In the genomic region with DNA sequence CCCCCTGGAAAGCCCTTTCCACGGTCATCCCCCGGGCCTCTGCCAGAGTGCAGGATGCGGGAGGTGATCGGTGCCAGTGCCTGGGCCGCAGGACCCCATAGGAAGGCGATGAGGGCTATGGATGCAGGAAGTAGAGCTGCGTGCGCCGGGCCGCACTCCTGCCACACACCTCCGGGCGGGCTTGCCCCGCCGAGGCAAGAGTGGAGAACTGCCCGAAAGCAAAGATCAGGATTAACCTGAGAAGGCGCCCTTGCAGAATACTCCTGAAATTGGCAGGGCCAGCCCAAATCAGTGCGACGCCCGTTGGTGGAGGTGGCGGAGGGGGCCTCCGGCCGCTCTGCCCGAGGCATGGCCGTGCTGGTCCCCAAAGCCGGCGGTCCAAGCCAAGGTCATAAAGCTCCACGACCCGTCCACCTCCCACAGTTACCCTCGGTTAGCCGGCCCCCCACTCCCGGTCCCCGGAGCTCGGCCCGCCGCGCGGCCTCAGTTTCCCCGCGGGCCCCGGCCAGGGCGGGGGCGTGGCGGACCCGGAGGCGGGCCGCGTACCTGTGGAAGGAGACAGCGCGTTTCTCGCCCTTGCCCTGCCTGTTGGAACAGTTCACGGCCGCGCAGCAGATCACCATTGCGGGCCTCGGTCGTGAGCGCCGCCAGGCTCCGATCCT, we compare ENCODE assay signal across 8 mouse cellular contexts. TPM values are rescaled to one million over a fixed set of nuclear protein-coding genes. Genes with fewer than 3 reads are reported as not detected.
DNase-seq lines count a peak whose midpoint lies in the region; ATAC-seq and TF ChIP-seq lines count a peak whose summit lies in the region.

No protein-coding gene starts in this region.

- no peak for TF ChIP-seq CTCF in MEL (IDR thresholded peaks at IDR 0.05 in 2 of 3, conservative IDR thresholded peaks at IDR 0.05 in 1 of 3; ENCODE audit: control insufficient read depth in 1 of 3, insufficient read depth in 1 of 3, low read depth in 2 of 3, low read length in 3 of 3, poor library complexity in 1 of 3, severe bottlenecking in 1 of 3)

- peak overlapping the region; percentile 81 for H3K9ac ChIP-seq in MEL (ENCODE audit: control insufficient read depth, low read depth, low read length, poor library complexity, severe bottlenecking)
- peak overlapping the region; percentile 91 for H3K9ac ChIP-seq in embryonic facial prominence, embryonic 12.5 days
- peak overlapping the region; percentile 91 for H3K9ac ChIP-seq in hindbrain, embryonic 12.5 days
- peak overlapping the region; percentile 86 for H3K9ac ChIP-seq in limb, embryonic 14.5 days (ENCODE audit: low read depth, low read length, severe bottlenecking)
- peak overlapping the region; percentile 86 for H3K9ac ChIP-seq in midbrain, embryonic 14.5 days (replicated peaks; ENCODE audit: low read length)

- no peaks in the 10 kb centered on the region for H3K9me3 ChIP-seq in MEL (replicated peaks; ENCODE audit: insufficient read depth, low read length)
- no peaks in the 10 kb centered on the region for H3K9me3 ChIP-seq in embryonic facial prominence, embryonic 12.5 days
- H3K9me3 ChIP-seq in hindbrain, embryonic 12.5 days (replicated peaks): no peaks in the 10 kb centered on the region
- no peaks in the 10 kb centered on the region for H3K9me3 ChIP-seq in limb, embryonic 14.5 days (ENCODE audit: control insufficient read depth, low read length)
- no peaks in the 10 kb centered on the region for H3K9me3 ChIP-seq in midbrain, embryonic 14.5 days (ENCODE audit: control insufficient read depth, low read length)

- peak overlapping the region; percentile 77 for H3K27ac ChIP-seq in MEL (ENCODE audit: control insufficient read depth, low read depth, low read length)
- H3K27ac ChIP-seq in embryonic facial prominence, embryonic 12.5 days: peak overlapping the region; percentile 89
- H3K27ac ChIP-seq in hindbrain, embryonic 12.5 days: peak overlapping the region; percentile 92
- peak overlapping the region; percentile 78 for H3K27ac ChIP-seq in limb, embryonic 14.5 days (replicated peaks; ENCODE audit: low read depth, low read length)
- H3K27ac ChIP-seq in midbrain, embryonic 14.5 days (replicated peaks; ENCODE audit: low read depth, low read length): peak overlapping the region; percentile 89

- H3K27me3 ChIP-seq in MEL (ENCODE audit: control insufficient read depth in 1 of 2, insufficient read depth in 2 of 2, low read length in 2 of 2): no peaks in the 10 kb centered on the region
- H3K27me3 ChIP-seq in embryonic facial prominence, embryonic 12.5 days: no peaks in the 10 kb centered on the region
- no peaks in the 10 kb centered on the region for H3K27me3 ChIP-seq in hindbrain, embryonic 12.5 days
- no peaks in the 10 kb centered on the region for H3K27me3 ChIP-seq in limb, embryonic 14.5 days (ENCODE audit: control insufficient read depth, insufficient read depth, low read length)
- no peaks in the 10 kb centered on the region for H3K27me3 ChIP-seq in midbrain, embryonic 14.5 days (ENCODE audit: control insufficient read depth, insufficient read depth, low read length)

- H3K36me3 ChIP-seq in MEL (ENCODE audit: control insufficient read depth in 1 of 2, insufficient read depth in 2 of 2, low read length in 2 of 2): peaks cover 3 to 32% of the 10 kb centered on the region in 2 experiments; a peak in 3 of 4 replicates
- H3K36me3 ChIP-seq in embryonic facial prominence, embryonic 12.5 days: peaks cover 17% of the 10 kb centered on the region
- H3K36me3 ChIP-seq in hindbrain, embryonic 12.5 days: peaks cover 17% of the 10 kb centered on the region
- peaks cover 16% of the 10 kb centered on the region for H3K36me3 ChIP-seq in limb, embryonic 14.5 days (ENCODE audit: control insufficient read depth, insufficient read depth, low read length)
- H3K36me3 ChIP-seq in midbrain, embryonic 14.5 days (ENCODE audit: control insufficient read depth, insufficient read depth, low read length): peaks cover 16% of the 10 kb centered on the region

- peak; percentile 36 for ATAC-seq in embryonic facial prominence, embryonic 12.5 days (ENCODE audit: insufficient number of reproducible peaks, insufficient read depth, low FRiP score, low TSS enrichment)
- peak; percentile 73 for ATAC-seq in hindbrain, embryonic 12.5 days (ENCODE audit: low FRiP score)
- ATAC-seq in limb, embryonic 14.5 days (ENCODE audit: low FRiP score, low read depth): peak; percentile 25
- ATAC-seq in midbrain, embryonic 14.5 days (ENCODE audit: low FRiP score, low TSS enrichment): peak; percentile 2

- under 1% methylated on average over 55 of the region's 59 CpGs for WGBS in embryonic facial prominence, embryonic 12.5 days
- under 1% methylated on average over 53 of the region's 59 CpGs for WGBS in hindbrain, embryonic 12.5 days
- WGBS in limb, embryonic 14.5 days: under 1% methylated on average over 37 of the region's 59 CpGs
- WGBS in midbrain, embryonic 14.5 days: under 1% methylated on average over 58 of the region's 59 CpGs

- peak overlapping the region; percentile 91 to 94 for H3K4me3 ChIP-seq in MEL (ENCODE audit: control insufficient read depth in 1 of 2, insufficient read depth in 1 of 2, low read depth in 2 of 2, low read length in 2 of 2)
- H3K4me3 ChIP-seq in embryonic facial prominence, embryonic 12.5 days: peak overlapping the region; percentile 97
- peak overlapping the region; percentile 97 for H3K4me3 ChIP-seq in hindbrain, embryonic 12.5 days
- H3K4me3 ChIP-seq in limb, embryonic 14.5 days (replicated peaks; ENCODE audit: low read length): peak overlapping the region; percentile 99
- peak overlapping the region; percentile 96 for H3K4me3 ChIP-seq in midbrain, embryonic 14.5 days (replicated peaks; ENCODE audit: low read depth, low read length)

- TF ChIP-seq POLR2A in MEL (IDR thresholded peaks at IDR 0.05; ENCODE audit: control insufficient read depth in 1 of 2, insufficient read depth in 1 of 2, low read depth in 1 of 2, low read length in 2 of 2, poor library complexity in 1 of 2): no peak
- no peak for TF ChIP-seq POLR2A in limb, embryonic 14.5 days (IDR thresholded peaks at IDR 0.05; ENCODE audit: borderline replicate concordance, extremely low read depth, insufficient read depth, insufficient read length)

- H3K4me1 ChIP-seq in MEL (ENCODE audit: control insufficient read depth in 1 of 2, insufficient read depth in 2 of 2, low read length in 2 of 2): peaks cover 17 to 26% of the 10 kb centered on the region in 2 experiments
- H3K4me1 ChIP-seq in embryonic facial prominence, embryonic 12.5 days: peaks cover 6% of the 10 kb centered on the region; the same call in 1 of the 2 replicates
- peaks cover 28% of the 10 kb centered on the region for H3K4me1 ChIP-seq in hindbrain, embryonic 12.5 days
- peaks cover 20% of the 10 kb centered on the region for H3K4me1 ChIP-seq in limb, embryonic 14.5 days (ENCODE audit: control insufficient read depth, insufficient read depth, low read length)
- peaks cover 14% of the 10 kb centered on the region; the same call in 1 of the 2 replicates for H3K4me1 ChIP-seq in midbrain, embryonic 14.5 days (ENCODE audit: control insufficient read depth, insufficient read depth, low read length)

- H3K4me2 ChIP-seq in embryonic facial prominence, embryonic 12.5 days (replicated peaks): peak overlapping the region; percentile 89
- H3K4me2 ChIP-seq in hindbrain, embryonic 12.5 days (replicated peaks): peak overlapping the region; percentile 76
- H3K4me2 ChIP-seq in limb, embryonic 14.5 days (replicated peaks; ENCODE audit: low read depth, low read length, severe bottlenecking): peak overlapping the region; percentile 74
- H3K4me2 ChIP-seq in midbrain, embryonic 14.5 days (ENCODE audit: low read length): peak overlapping the region; percentile 86

- TF ChIP-seq RAD21 in MEL (IDR thresholded peaks at IDR 0.05; ENCODE audit: low read depth, low read length): no peak

- TF ChIP-seq EP300 in MEL (IDR thresholded peaks at IDR 0.05; ENCODE audit: low read depth in 1 of 2, low read length in 2 of 2): no peak

- DNase-seq in layer of hippocampus, adult 11-12 months (ENCODE audit: low spot score): peak; percentile 36
- no peak for DNase-seq in layer of hippocampus, postnatal 10 days (ENCODE audit: low spot score in 2 of 2)
- DNase-seq in MEL (ENCODE audit: low read depth, low spot score): peak; percentile 64
- peak; percentile 4 for DNase-seq in limb, embryonic 14.5 days (ENCODE audit: low spot score)
- DNase-seq in midbrain, embryonic 14.5 days: peak; percentile 61
- DNase-seq in c-Kit-positive CD71-positive TER-119-positive erythroid progenitor cells, embryonic 14.5 days (ENCODE audit: low spot score): no peak

- H3K79me2 ChIP-seq in MEL (ENCODE audit: control insufficient read depth, insufficient read depth, low read length, poor library complexity): peaks cover 50% of the 10 kb centered on the region

RNA-seq across cellular contexts. Expression of a gene that starts 0.6 kb away (rescaled TPM):
- total RNA-seq in layer of hippocampus, postnatal 10 days (2021): 10 to 100 TPM; 31.5 to 32.8 TPM
- 81.8 and 84.9 TPM in 2 replicates for total RNA-seq in MEL (2012; rRNA removed)
- polyA plus RNA-seq in MEL (2012; ENCODE audit: insufficient read depth in 1 of 2, insufficient read length in 2 of 2, low read depth in 1 of 2, low replicate concordance in 2 of 2, missing spikeins in 1 of 2): 100 to 1,000 TPM in 1 of 2 experiments, not detected in 1; 117 TPM
- 53.2 and 57.4 TPM in 2 replicates for polyA plus RNA-seq in embryonic facial prominence, embryonic 12.5 days (2016; fragmentation: Nextera tagmentation; extraction: Ambion mirVana)
- 39.5 and 39.9 TPM in 2 replicates for polyA plus RNA-seq in hindbrain, embryonic 12.5 days (2016; fragmentation: Nextera tagmentation; extraction: Ambion mirVana)
- 59.4 and 62.6 TPM in 2 replicates for polyA plus RNA-seq in limb, embryonic 14.5 days (2012; rRNA removed)
- polyA plus RNA-seq in limb, embryonic 14.5 days (2014; fragmentation: Nextera tagmentation; extraction: Ambion mirVana): 52.3 and 53.3 TPM in 2 replicates
- 39.2 and 46.3 TPM in 2 replicates for polyA plus RNA-seq in midbrain, embryonic 14.5 days (2014; fragmentation: Nextera tagmentation; extraction: Ambion mirVana)

RNA-seq across cellular contexts. Expression of a gene that starts 2.7 kb away (rescaled TPM):
- 10 to 100 TPM; 67.2 to 69.7 TPM for total RNA-seq in layer of hippocampus, postnatal 10 days (2021)
- total RNA-seq in MEL (2012; rRNA removed): 56.8 and 57.9 TPM in 2 replicates
- polyA plus RNA-seq in MEL (2012; ENCODE audit: insufficient read depth in 1 of 2, insufficient read length in 2 of 2, low read depth in 1 of 2, low replicate concordance in 2 of 2, missing spikeins in 1 of 2): 100 to 1,000 TPM in 1 of 2 experiments, not detected in 1; 121 TPM
- 101 and 102 TPM in 2 replicates for polyA plus RNA-seq in embryonic facial prominence, embryonic 12.5 days (2016; fragmentation: Nextera tagmentation; extraction: Ambion mirVana)
- polyA plus RNA-seq in hindbrain, embryonic 12.5 days (2016; fragmentation: Nextera tagmentation; extraction: Ambion mirVana): 106 and 110 TPM in 2 replicates
- polyA plus RNA-seq in limb, embryonic 14.5 days (2012; rRNA removed): 59.1 and 77.8 TPM in 2 replicates
- 81.8 and 94.0 TPM in 2 replicates for polyA plus RNA-seq in limb, embryonic 14.5 days (2014; fragmentation: Nextera tagmentation; extraction: Ambion mirVana)
- polyA plus RNA-seq in midbrain, embryonic 14.5 days (2014; fragmentation: Nextera tagmentation; extraction: Ambion mirVana): 101 and 102 TPM in 2 replicates

RNA-seq across cellular contexts. Expression of a gene that starts 47.7 kb away (rescaled TPM):
- total RNA-seq in layer of hippocampus, postnatal 10 days (2021): 10 to 100 TPM; 65.9 to 69.4 TPM
- total RNA-seq in MEL (2012; rRNA removed): 402 and 454 TPM in 2 replicates
- 100 to 1,000 TPM; 193 to 391 TPM for polyA plus RNA-seq in MEL (2012; ENCODE audit: insufficient read depth in 1 of 2, insufficient read length in 2 of 2, low read depth in 1 of 2, low replicate concordance in 2 of 2, missing spikeins in 1 of 2)
- polyA plus RNA-seq in embryonic facial prominence, embryonic 12.5 days (2016; fragmentation: Nextera tagmentation; extraction: Ambion mirVana): 272 and 277 TPM in 2 replicates
- 193 and 194 TPM in 2 replicates for polyA plus RNA-seq in hindbrain, embryonic 12.5 days (2016; fragmentation: Nextera tagmentation; extraction: Ambion mirVana)
- polyA plus RNA-seq in limb, embryonic 14.5 days (2012; rRNA removed): 279 and 285 TPM in 2 replicates
- polyA plus RNA-seq in limb, embryonic 14.5 days (2014; fragmentation: Nextera tagmentation; extraction: Ambion mirVana): 234 and 246 TPM in 2 replicates
- 143 and 144 TPM in 2 replicates for polyA plus RNA-seq in midbrain, embryonic 14.5 days (2014; fragmentation: Nextera tagmentation; extraction: Ambion mirVana)

RNA-seq across cellular contexts. Expression of a gene that starts 49.7 kb away (rescaled TPM):
- 10 to 100 TPM; 10.4 to 11.2 TPM for total RNA-seq in layer of hippocampus, postnatal 10 days (2021)
- 23.1 and 27.6 TPM in 2 replicates for total RNA-seq in MEL (2012; rRNA removed)
- polyA plus RNA-seq in MEL (2012; ENCODE audit: insufficient read depth in 1 of 2, insufficient read length in 2 of 2, low read depth in 1 of 2, low replicate concordance in 2 of 2, missing spikeins in 1 of 2): 10 to 100 TPM in 1 of 2 experiments, not detected in 1; 29.2 TPM
- 18.2 and 20.9 TPM in 2 replicates for polyA plus RNA-seq in embryonic facial prominence, embryonic 12.5 days (2016; fragmentation: Nextera tagmentation; extraction: Ambion mirVana)
- polyA plus RNA-seq in hindbrain, embryonic 12.5 days (2016; fragmentation: Nextera tagmentation; extraction: Ambion mirVana): 15.0 and 15.8 TPM in 2 replicates
- 14.1 and 15.1 TPM in 2 replicates for polyA plus RNA-seq in limb, embryonic 14.5 days (2012; rRNA removed)
- 9.9 and 11.7 TPM in 2 replicates for polyA plus RNA-seq in limb, embryonic 14.5 days (2014; fragmentation: Nextera tagmentation; extraction: Ambion mirVana)
- polyA plus RNA-seq in midbrain, embryonic 14.5 days (2014; fragmentation: Nextera tagmentation; extraction: Ambion mirVana): 9.6 and 9.7 TPM in 2 replicates

Comparison
In these comparisons a context has a peak if more than half of its experiments do, and no peak if none do; other contexts are left out.
1. DNase-seq: peak in layer of hippocampus, adult 11-12 months (single experiment), MEL (single experiment), limb, embryonic 14.5 days (single experiment) and midbrain, embryonic 14.5 days (single experiment); none in layer of hippocampus, postnatal 10 days (0 of 2) and c-Kit-positive CD71-positive TER-119-positive erythroid progenitor cells, embryonic 14.5 days (single experiment).
2. ATAC-seq: peak in every context shown above with its lines; median percentile 73 in hindbrain, embryonic 12.5 days; 36 in embryonic facial prominence, embryonic 12.5 days; 25 in limb, embryonic 14.5 days; 2 in midbrain, embryonic 14.5 days.
3. Peak in every context shown above with its lines, with median percentiles within 50 percentile points of each other: H3K27ac ChIP-seq, H3K4me3 ChIP-seq, H3K9ac ChIP-seq and H3K4me2 ChIP-seq.